Mouse (Mus musculus) large intestine, adult 2 months (tissue): Measurements from ENCODE around the gene Lrrk2. TPM values are rescaled to one million over a fixed set of nuclear protein-coding genes. Genes with fewer than 3 reads are reported as not detected.
"Not testable (repeated sequence)": the region's sequence is repeated elsewhere in the genome, so short reads cannot be mapped to it uniquely, and the experiment has no call there.

Experiments used
- DNase-seq: peaks from one replicate; pipeline ENCODE4 v3.0.0-alpha.2; 2012; ENCODE audit warnings: low read depth, low spot score
- whole genome bisulfite sequencing: fragments of 180-500 bp; shearing (Covaris S2); methylation state at CpG from one replicate; pipeline ENCODE4 v1.1.7; 2018; 5-methylcytosine and 5-hydroxymethylcytosine counted together
- polyA plus RNA-seq: library from polyadenylated mRNA; depleted of rRNA; stranded (reverse); fragments of >200 nt; gene quantifications from 2 replicates; pipeline ENCODE4 v1.2.3, GENCODE M21; 2012; rRNA removed

Gene Lrrk2
- polyA plus RNA-seq, 1 experiment: 0.97 TPM

- no peak for DNase-seq
- 92% methylated on average over 9 of the region's 9 CpGs for WGBS
These were observed 106.2 kb downstream of the Lrrk2 start for GRCm38 (mm10) chr15:91779166-91779565.

GRCm38 (mm10) chr15:91781172-91781571 is 108.2 kb downstream of the Lrrk2 start:
- peak; percentile 29 for DNase-seq
- WGBS: 45% methylated on average over 6 of the region's 6 CpGs

GRCm38 (mm10) chr15:91788338-91788737 is 115.4 kb downstream of the Lrrk2 start:
- DNase-seq: no peak
- 90% methylated on average over 11 of the region's 11 CpGs for WGBS

- WGBS: 88% methylated on average over 4 of the region's 4 CpGs
- DNase-seq: no peak
These were observed 133.5 kb downstream of the Lrrk2 start for GRCm38 (mm10) chr15:91806463-91806862.

GRCm38 (mm10) chr15:91835319-91835718 is 162.3 kb downstream of the Lrrk2 start:
- DNase-seq: no peak
- WGBS: 48% methylated on average over 6 of the region's 6 CpGs

- 81% methylated on average over 7 of the region's 7 CpGs for WGBS
- DNase-seq: no peak
These were observed 165.0 kb downstream of the Lrrk2 start, which contains the start of gene Smgc for GRCm38 (mm10) chr15:91837965-91838364. Smgc (plus strand) TSS chr15:91838265.

GRCm38 (mm10) chr15:91864130-91864529 is 191.2 kb downstream of the Lrrk2 start:
- not testable (repeated sequence) for DNase-seq
- 26% methylated on average over 5 of the region's 5 CpGs for WGBS

Other genes starting within 250 kb of the Lrrk2 start
- gene Slc2a13, start 99.9 kb upstream of the Lrrk2 start, polyA plus RNA-seq: 0.99 and 1.2 TPM in 2 replicates
- not detected in 2 replicates for gene Smgc, start 165.1 kb downstream of the Lrrk2 start, polyA plus RNA-seq